Mouse (Mus musculus): ENCODE measurements at regions not wholly inside any gene's neighbourhood (a gene's known extent, or its start where the extent isn't known, plus 50 kb on each side); places are given as distances from the start of the nearest gene placed in this dataset.

DNA sequence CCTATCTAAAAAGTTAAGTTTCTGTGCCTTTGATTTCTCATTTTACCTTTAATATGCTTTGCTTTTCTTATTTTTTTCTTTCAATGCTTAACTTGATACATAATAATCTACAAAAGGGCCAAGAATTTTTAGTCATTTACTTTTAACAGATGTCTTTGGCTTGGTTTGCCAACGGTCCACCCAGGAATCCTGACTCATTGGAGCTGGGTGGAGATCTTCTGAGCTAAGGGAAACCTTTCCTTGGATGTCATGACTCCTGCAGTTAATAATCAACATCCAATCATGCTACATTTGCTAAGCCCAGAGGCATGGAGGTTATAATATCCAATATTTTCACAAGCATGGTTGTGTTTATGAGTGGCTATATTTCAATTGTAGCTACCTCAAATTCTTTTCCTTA lies 110.9 kb upstream of the Speer4f2 start:
- 71% methylated on average over 1 of the region's 1 CpGs for WGBS
- H3K4me3 ChIP-seq (ENCODE audit: low read depth, low read length), result no peak overlapping the region
- no peak overlapping the region for H3K9ac ChIP-seq (replicated peaks; ENCODE audit: low read length, poor library complexity, severe bottlenecking)
- ATAC-seq (ENCODE audit: low FRiP score), result no peak
- H3K4me2 ChIP-seq (ENCODE audit: low read depth, low read length, poor library complexity, severe bottlenecking), result no peak overlapping the region
- H3K36me3 ChIP-seq (ENCODE audit: insufficient read depth, low read length), result no peaks in the 10 kb centered on the region
- H3K27ac ChIP-seq (ENCODE audit: low read depth, low read length), result no peak overlapping the region
- H3K4me1 ChIP-seq (ENCODE audit: insufficient read depth, low read length), result no peaks in the 10 kb centered on the region
- no peaks in the 10 kb centered on the region for H3K9me3 ChIP-seq (ENCODE audit: low read length)
- H3K27me3 ChIP-seq (ENCODE audit: insufficient read depth, low read length), result no peaks in the 10 kb centered on the region
- no peak for DNase-seq (ENCODE audit: low spot score)
- TF ChIP-seq CTCF (IDR thresholded peaks at IDR 0.05), result no peak

DNA sequence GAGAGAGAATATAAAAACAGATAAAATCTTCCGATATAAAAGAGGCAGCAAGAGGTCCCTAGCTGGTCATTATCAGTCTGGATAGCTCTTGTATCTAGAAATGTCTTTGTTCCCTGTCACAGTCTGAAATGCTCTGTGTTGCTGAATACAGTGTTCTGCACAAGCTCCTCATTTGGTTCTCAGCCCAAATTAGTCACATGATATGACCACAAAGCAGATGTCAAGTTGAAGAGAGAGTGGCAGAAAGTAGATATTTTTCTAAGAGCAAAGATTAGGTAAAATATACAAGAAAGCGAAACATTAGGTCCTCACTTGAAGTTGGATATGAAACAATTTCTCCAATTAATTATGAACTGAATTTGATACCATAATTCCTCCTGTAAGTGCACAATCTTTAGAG lies 101.8 kb upstream of the Speer4f2 start:
- no peak overlapping the region for H3K9ac ChIP-seq (replicated peaks; ENCODE audit: low read length, poor library complexity, severe bottlenecking)
- 89% methylated on average over 2 of the region's 2 CpGs for whole genome bisulfite sequencing
- no peak overlapping the region for H3K4me2 ChIP-seq (ENCODE audit: low read depth, low read length, poor library complexity, severe bottlenecking)
- H3K4me1 ChIP-seq (ENCODE audit: insufficient read depth, low read length), result no peaks in the 10 kb centered on the region
- H3K27me3 ChIP-seq (ENCODE audit: insufficient read depth, low read length), result no peaks in the 10 kb centered on the region
- no peak overlapping the region for H3K4me3 ChIP-seq (ENCODE audit: low read depth, low read length)
- H3K9me3 ChIP-seq (ENCODE audit: low read length), result no peaks in the 10 kb centered on the region
- TF ChIP-seq CTCF (IDR thresholded peaks at IDR 0.05), result no peak
- ATAC-seq (ENCODE audit: low FRiP score) (no peak), DNase-seq (ENCODE audit: low spot score) (no peak)
- no peak overlapping the region for H3K27ac ChIP-seq (ENCODE audit: low read depth, low read length)
- no peaks in the 10 kb centered on the region for H3K36me3 ChIP-seq (ENCODE audit: insufficient read depth, low read length)

DNA sequence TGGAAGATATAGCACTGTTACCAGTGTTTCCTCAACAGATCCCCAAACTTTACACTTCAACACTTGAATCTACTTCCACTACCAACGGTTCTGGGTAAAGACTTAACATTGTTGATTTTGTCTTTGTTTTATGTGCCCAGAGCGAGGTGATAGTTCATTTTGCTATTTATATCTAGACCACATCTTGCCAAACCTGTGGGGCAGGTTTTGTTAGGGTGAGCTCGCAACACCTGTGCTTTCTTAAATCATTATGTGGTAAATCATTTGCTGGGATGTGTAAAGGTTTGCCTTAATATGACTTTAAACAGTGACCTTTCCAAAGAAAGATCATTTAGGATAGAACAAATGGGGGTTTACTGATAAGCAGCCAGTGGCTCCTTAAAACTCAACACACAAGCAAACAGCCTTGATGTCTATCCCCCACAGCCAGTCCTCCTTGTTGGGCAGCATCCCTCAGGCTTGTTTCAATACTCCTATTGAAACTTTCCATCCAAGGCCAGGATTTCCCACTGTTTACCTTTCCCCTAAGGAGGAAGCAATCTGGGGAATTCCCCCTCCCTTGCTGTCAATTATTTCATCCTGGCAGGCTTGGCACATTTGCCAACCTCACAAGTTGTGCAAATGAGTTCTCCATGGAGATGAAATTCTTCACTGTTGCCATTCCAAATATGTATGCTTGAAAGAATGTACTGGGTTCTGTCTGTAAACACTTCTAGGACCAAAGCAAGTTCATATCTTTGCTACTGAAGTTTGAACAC lies 101.1 kb upstream of the Speer4f2 start:
- Histone ChIP-seq H3K4me1 (ENCODE audit: insufficient read depth, low read length) (no peaks in the 10 kb centered on the region), H3K36me3 (ENCODE audit: insufficient read depth, low read length) (no peaks in the 10 kb centered on the region), H3K27ac (ENCODE audit: low read depth, low read length) (no peak overlapping the region), H3K4me3 (ENCODE audit: low read depth, low read length) (no peak overlapping the region), H3K4me2 (ENCODE audit: low read depth, low read length, poor library complexity, severe bottlenecking) (no peak overlapping the region), H3K9ac (replicated peaks; ENCODE audit: low read length, poor library complexity, severe bottlenecking) (no peak overlapping the region), H3K9me3 (ENCODE audit: low read length) (no peaks in the 10 kb centered on the region), H3K27me3 (ENCODE audit: insufficient read depth, low read length) (no peaks in the 10 kb centered on the region)
- DNase-seq (ENCODE audit: low spot score) (no peak), ATAC-seq (ENCODE audit: low FRiP score) (no peak)
- no peak for TF ChIP-seq CTCF (IDR thresholded peaks at IDR 0.05)
- 83% methylated on average over 3 of the region's 3 CpGs for WGBS

GRCm38 (mm10) chr5:17275346-17275745 lies 97.6 kb upstream of the Speer4f2 start:
- no peak overlapping the region for H3K4me3 ChIP-seq (ENCODE audit: low read depth, low read length)
- no peaks in the 10 kb centered on the region for H3K36me3 ChIP-seq (ENCODE audit: insufficient read depth, low read length)
- 96% methylated on average over 2 of the region's 2 CpGs for WGBS
- no peak overlapping the region for H3K9ac ChIP-seq (replicated peaks; ENCODE audit: low read length, poor library complexity, severe bottlenecking)
- ATAC-seq (ENCODE audit: low FRiP score), result no peak
- no peaks in the 10 kb centered on the region for H3K27me3 ChIP-seq (ENCODE audit: insufficient read depth, low read length)
- H3K27ac ChIP-seq (ENCODE audit: low read depth, low read length), result no peak overlapping the region
- H3K9me3 ChIP-seq (ENCODE audit: low read length), result no peaks in the 10 kb centered on the region
- H3K4me1 ChIP-seq (ENCODE audit: insufficient read depth, low read length), result no peaks in the 10 kb centered on the region
- TF ChIP-seq CTCF (IDR thresholded peaks at IDR 0.05), result no peak
- H3K4me2 ChIP-seq (ENCODE audit: low read depth, low read length, poor library complexity, severe bottlenecking), result no peak overlapping the region
- DNase-seq (ENCODE audit: low spot score), result no peak

DNA sequence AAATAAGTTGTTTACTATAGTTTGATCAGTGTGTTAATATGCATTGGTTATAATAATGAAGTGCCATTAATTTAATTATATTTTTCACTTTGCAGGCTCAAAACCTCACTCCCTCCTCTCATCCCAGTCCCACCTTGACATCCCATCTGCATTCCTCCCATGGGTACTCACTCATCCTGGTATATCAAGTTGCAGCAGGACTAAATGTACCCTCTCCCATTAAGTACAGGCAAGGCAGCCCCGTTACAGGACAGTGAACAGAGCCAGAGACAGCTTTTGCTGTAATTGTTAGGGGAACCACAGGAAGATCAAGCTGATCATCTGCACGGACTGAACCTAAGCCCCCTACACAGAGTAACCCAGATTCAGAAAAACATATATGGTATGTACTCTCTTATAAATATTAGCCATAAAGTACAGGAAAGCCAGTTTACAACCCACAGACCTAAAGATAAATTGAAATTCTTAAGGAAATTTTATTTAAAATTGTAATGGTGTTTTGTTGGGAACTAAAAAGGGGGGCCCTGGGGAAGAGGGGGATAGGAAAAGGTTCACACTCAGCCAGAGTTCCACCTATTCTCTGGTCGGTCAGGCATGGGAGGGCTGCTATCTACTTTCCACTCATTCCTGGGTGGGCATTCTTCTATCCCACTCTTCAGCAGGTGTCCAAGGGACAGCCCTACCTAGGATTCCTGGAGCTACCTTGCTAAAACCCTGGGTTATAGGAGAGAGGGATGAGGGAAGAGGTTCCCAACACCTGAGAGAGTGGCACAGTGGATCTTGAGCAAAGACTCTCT lies 96.0 kb upstream of the Speer4f2 start:
- H3K27me3 ChIP-seq (ENCODE audit: insufficient read depth, low read length), result no peaks in the 10 kb centered on the region
- 85% methylated on average over 3 of the region's 3 CpGs for WGBS

DNA sequence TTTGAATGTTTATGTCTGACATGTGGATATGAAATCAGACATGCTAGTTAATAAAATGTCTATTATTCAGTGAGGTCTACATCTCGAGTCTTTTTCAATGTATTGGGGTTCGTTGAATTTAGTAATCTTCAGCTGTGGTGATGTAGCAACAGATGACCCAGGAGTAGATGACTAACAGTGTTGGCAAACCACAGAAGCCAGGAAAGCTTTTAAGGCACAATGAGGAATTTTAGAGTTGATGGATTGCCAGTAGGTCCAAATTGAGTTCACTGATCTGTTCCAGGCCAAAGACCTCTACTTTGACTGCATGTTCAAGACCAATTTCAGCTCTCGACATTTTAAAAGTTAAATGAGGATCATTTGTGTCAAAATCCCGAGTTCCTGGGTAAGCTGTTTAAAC lies 92.8 kb upstream of the Speer4f2 start:
- 85% methylated on average over 4 of the region's 4 CpGs for WGBS
- no peak for TF ChIP-seq CTCF (IDR thresholded peaks at IDR 0.05)
- H3K4me2 ChIP-seq (ENCODE audit: low read depth, low read length, poor library complexity, severe bottlenecking), result no peak overlapping the region

More for the DNA sequence above, 96.0 kb upstream of the Speer4f2 start:
- no peak overlapping the region for H3K9ac ChIP-seq (replicated peaks; ENCODE audit: low read length, poor library complexity, severe bottlenecking)
- H3K4me1 ChIP-seq (ENCODE audit: insufficient read depth, low read length), result no peaks in the 10 kb centered on the region
- DNase-seq (ENCODE audit: low spot score), result no peak
- no peak overlapping the region for H3K4me3 ChIP-seq (ENCODE audit: low read depth, low read length)
- H3K4me2 ChIP-seq (ENCODE audit: low read depth, low read length, poor library complexity, severe bottlenecking), result no peak overlapping the region
- no peaks in the 10 kb centered on the region for H3K9me3 ChIP-seq (ENCODE audit: low read length)
- TF ChIP-seq CTCF (IDR thresholded peaks at IDR 0.05), result no peak
- no peak for ATAC-seq (ENCODE audit: low FRiP score)
- H3K36me3 ChIP-seq (ENCODE audit: insufficient read depth, low read length), result no peaks in the 10 kb centered on the region
- no peak overlapping the region for H3K27ac ChIP-seq (ENCODE audit: low read depth, low read length)

More for the DNA sequence above, 92.8 kb upstream of the Speer4f2 start:
- Histone ChIP-seq H3K27me3 (ENCODE audit: insufficient read depth, low read length) (no peaks in the 10 kb centered on the region), H3K4me1 (ENCODE audit: insufficient read depth, low read length) (no peaks in the 10 kb centered on the region), H3K9ac (replicated peaks; ENCODE audit: low read length, poor library complexity, severe bottlenecking) (no peak overlapping the region), H3K9me3 (ENCODE audit: low read length) (no peaks in the 10 kb centered on the region), H3K27ac (ENCODE audit: low read depth, low read length) (no peak overlapping the region), H3K36me3 (ENCODE audit: insufficient read depth, low read length) (no peaks in the 10 kb centered on the region), H3K4me3 (ENCODE audit: low read depth, low read length) (no peak overlapping the region)
- DNase-seq (ENCODE audit: low spot score) (no peak), ATAC-seq (ENCODE audit: low FRiP score) (no peak)

Measured in midbrain, postnatal 0 days (tissue).